Mouse (Mus musculus) heart, embryonic 16.5 days (tissue): ENCODE data around the gene Mrpl39. TPM values are rescaled to one million over a fixed set of nuclear protein-coding genes. Genes with fewer than 3 reads are reported as not detected.

Experiments used
- ATAC-seq: fragments of 200-750 bp; cut with Nextera tagmentation; replicated peaks from 2 replicates; pipeline ENCODE4 v1.8.0; 2017; ENCODE audit warnings: moderate number of reproducible peaks; ENCODE audit not compliant: insufficient read depth, low FRiP score; ENCODE audit errors: extremely low read depth
- H3K27ac ChIP-seq: fragments of 300-500 bp; sonication (generic); 2 replicates; pipeline ENCODE4 v1.5.1; 2014; ENCODE audit warnings: mild to moderate bottlenecking, low read length, control low read depth, moderate library complexity
- H3K27me3 ChIP-seq: fragments of 300-500 bp; sonication (generic); 2 replicates; pipeline ENCODE4 v1.6.1; 2014; ENCODE audit warnings: low read length, mixed read lengths; ENCODE audit not compliant: control insufficient read depth, insufficient read depth
- H3K36me3 ChIP-seq: fragments of 300-500 bp; sonication (generic); 2 replicates; pipeline ENCODE4 v1.6.1; 2014; ENCODE audit not compliant: control insufficient read depth, insufficient read depth
- H3K4me1 ChIP-seq: fragments of 300-500 bp; sonication (generic); 2 replicates; pipeline ENCODE4 v1.6.1; 2014; ENCODE audit warnings: low read length, mixed read lengths; ENCODE audit not compliant: control insufficient read depth, insufficient read depth
- H3K4me2 ChIP-seq: fragments of 300-500 bp; sonication (generic); 2 replicates; pipeline ENCODE4 v1.6.1; 2014; ENCODE audit warnings: low read depth, mild to moderate bottlenecking, control low read depth, low read length
- H3K4me3 ChIP-seq: fragments of 300-500 bp; sonication (generic); 2 replicates; pipeline ENCODE4 v1.5.1; 2014; ENCODE audit warnings: mild to moderate bottlenecking, control low read depth, low read length
- H3K9ac ChIP-seq: fragments of 300-500 bp; sonication (generic); 2 replicates; pipeline ENCODE4 v1.6.1; 2014; ENCODE audit warnings: low read length, control low read depth
- H3K9me3 ChIP-seq: fragments of 300-500 bp; sonication (generic); replicated peaks from 2 replicates; pipeline ENCODE4 v1.6.1; 2016; ENCODE audit warnings: low read length; ENCODE audit not compliant: control insufficient read depth
- WGBS: fragments of 180-500 bp; shearing (Covaris S2); extraction: QIAGEN DNeasy Blood & Tissue Kit; methylation state at CpG from one replicate; pipeline ENCODE4 v1.1.7; 2014; 5-methylcytosine and 5-hydroxymethylcytosine counted together
- polyA plus RNA-seq: library from polyadenylated mRNA; unstranded; fragments of >200 nt; fragmentation: Nextera tagmentation; extraction: Ambion mirVana; gene quantifications from 2 replicates; pipeline ENCODE4 v1.2.1, GENCODE M21; 2015

The Mrpl39 gene
- polyA plus RNA-seq, 1 experiment from 2014 or later = 53.4 TPM

DNA sequence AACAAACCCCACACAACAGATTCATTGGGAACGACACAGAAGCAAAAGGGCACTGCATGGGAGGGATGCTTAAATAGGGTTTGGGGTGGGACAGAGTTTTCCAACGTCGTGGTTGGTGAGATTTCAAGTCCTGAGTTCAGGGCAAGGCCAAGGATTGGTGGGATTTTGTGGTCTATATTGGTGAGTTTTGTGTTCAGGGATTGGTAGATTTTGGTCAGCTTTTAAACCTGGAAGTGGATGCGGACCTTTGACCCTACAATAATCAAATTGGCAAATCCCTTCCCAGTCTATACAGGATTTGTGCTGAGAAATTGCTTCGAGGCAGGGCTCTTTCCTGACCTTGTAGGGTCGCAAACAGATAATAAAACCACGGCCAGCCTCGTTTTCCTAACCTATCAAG, 32.4 kb upstream of the Mrpl39 start:
- Histone ChIP-seq H3K27me3 (peaks cover under 1% of the 10 kb centered on the region; the same call in 1 of the 2 replicates), H3K9ac (no peak overlapping the region), H3K27ac (no peak overlapping the region), H3K9me3 (no peaks in the 10 kb centered on the region), H3K4me3 (no peak overlapping the region), H3K36me3 (no peaks in the 10 kb centered on the region), H3K4me1 (0 out of 2 replicates have a peak, but pooled peaks cover under 1% of the 10 kb centered on the region), H3K4me2 (no peak overlapping the region)
- no peak for ATAC-seq
- 77% methylated on average over 8 of the region's 8 CpGs for WGBS

DNA sequence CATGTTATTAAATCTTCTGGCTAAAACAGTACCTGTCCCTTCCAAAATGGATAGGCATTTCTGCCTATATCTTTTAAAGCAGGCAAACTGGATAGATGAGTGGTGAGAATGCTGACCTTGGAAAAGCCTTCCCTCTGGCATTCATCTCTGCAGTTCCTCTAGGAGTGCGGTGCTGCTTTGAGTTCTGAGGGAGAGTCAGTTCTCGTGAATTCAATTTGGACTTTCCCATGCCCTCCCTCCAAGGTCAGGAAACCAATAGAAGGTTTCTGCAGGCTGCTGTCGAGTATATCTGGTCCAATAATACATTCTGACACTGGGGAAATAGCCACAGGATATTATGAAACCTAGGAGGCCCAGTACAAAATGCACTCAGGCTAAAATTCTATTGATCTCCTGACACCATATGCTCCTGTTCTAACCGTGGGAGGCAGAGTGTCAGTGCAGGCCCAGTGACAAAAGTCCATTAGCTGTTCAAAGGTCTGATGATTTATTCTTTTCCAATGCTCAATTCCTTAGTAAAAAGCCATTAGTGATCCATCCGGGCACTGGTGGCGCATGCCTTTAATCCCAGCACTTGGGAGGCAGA, 10.3 kb upstream of the Mrpl39 start:
- Histone ChIP-seq H3K4me1 (peaks cover 2% of the 10 kb centered on the region; the same call in 1 of the 2 replicates), H3K9ac (no peak overlapping the region), H3K4me3 (no peak overlapping the region), H3K27ac (no peak overlapping the region), H3K9me3 (no peaks in the 10 kb centered on the region; the same call in 1 of the 2 replicates), H3K27me3 (no peaks in the 10 kb centered on the region), H3K36me3 (no peaks in the 10 kb centered on the region), H3K4me2 (no peak overlapping the region)
- WGBS = 67% methylated on average over 6 of the region's 6 CpGs
- no peak for ATAC-seq

DNA sequence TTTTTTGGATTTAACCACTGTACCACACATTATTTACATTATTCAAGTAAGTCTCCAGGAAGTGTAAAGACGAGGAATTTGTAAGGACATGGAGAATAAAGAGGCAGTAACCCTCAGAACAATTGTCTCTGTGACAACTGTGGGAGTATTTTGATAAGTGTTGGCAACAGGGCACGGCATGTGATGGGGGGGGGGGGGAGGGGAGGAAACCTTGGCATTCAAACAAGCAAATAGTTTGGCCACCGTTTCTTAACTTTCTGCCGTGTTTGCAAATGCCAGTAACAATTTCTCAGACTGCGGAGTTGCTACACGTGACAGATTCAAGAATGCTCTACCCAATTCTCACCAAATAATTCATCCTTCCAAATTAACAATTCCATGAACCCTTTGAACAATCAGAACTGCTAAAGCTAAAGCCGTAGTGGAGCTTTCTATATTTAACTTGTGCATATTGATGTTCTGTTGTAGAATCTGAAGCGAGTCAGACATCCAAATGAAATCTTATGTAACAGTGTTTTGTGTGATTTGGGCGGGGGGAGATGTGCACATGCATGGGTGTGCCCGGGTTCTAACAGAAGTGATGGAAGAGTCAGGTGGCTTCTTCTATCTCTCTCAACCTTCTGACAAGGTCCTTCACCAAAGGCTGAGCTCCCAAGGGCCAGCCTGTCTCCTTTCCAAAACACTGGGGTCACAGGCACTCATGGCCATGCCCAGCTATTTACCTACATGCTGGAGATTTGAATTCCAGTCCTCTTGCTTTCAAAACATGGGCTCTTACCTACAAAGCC, 9.4 kb upstream of the Mrpl39 start:
- no peak overlapping the region for H3K4me3 ChIP-seq
- H3K4me1 ChIP-seq = peaks cover 2% of the 10 kb centered on the region; the same call in 1 of the 2 replicates
- no peak overlapping the region for H3K27ac ChIP-seq
- H3K9ac ChIP-seq = no peak overlapping the region
- H3K36me3 ChIP-seq = no peaks in the 10 kb centered on the region
- H3K9me3 ChIP-seq = no peaks in the 10 kb centered on the region
- H3K27me3 ChIP-seq = no peaks in the 10 kb centered on the region
- no peak for ATAC-seq
- H3K4me2 ChIP-seq = peak overlapping the region; percentile 23; the same call in 1 of the 2 replicates
- 57% methylated on average over 9 of the region's 10 CpGs for WGBS

DNA sequence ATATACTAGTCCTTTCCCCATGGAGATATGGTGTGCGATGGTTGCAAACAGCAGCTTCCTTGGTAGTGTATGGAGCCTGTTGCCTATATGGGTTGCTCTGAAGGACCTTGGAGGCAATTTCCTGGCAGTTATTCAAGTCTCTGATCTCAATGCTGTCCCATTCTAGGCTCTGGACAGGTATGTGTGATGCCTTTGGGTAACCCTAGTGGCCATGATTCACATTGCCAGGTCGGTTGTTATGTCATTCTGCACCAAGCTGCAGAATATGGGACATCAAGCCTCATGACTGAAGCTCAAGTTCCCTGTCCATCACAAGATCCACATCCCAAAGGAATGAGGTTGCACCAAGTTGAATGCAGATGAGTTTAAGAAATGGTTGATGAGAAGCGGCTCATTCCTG, 1.8 kb upstream of the Mrpl39 start:
- Histone ChIP-seq H3K27me3 (no peaks in the 10 kb centered on the region), H3K4me3 (no peak overlapping the region), H3K4me2 (no peak overlapping the region), H3K9ac (no peak overlapping the region), H3K27ac (no peak overlapping the region), H3K9me3 (no peaks in the 10 kb centered on the region), H3K36me3 (no peaks in the 10 kb centered on the region), H3K4me1 (peaks cover 6% of the 10 kb centered on the region)
- 78% methylated on average over 3 of the region's 3 CpGs for WGBS
- ATAC-seq = no peak

DNA sequence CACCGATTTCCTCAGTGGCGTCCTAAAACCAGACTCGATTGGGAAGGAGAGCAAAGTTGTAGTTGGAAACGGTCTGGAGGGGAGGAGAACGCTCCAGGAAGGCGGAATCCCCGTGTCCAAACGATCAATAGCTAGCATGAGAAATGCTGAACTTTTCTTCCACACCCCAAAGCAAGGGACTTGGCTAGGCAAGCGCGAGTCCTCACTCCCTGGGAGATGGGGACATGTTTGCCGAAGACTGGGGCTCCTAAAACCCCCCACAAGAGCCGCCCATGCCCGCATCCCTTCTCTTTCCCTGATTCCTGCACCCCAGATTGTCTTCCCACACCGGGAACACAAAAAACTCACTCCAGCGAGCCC, 756 bp downstream of the Mrpl39 start:
- Histone ChIP-seq H3K27me3 (no peaks in the 10 kb centered on the region), H3K4me1 (peaks cover 6% of the 10 kb centered on the region), H3K9ac (peak overlapping the region; percentile 74), H3K36me3 (peaks cover 13% of the 10 kb centered on the region), H3K4me2 (peak overlapping the region; percentile 67), H3K4me3 (peak overlapping the region; percentile 66), H3K9me3 (no peaks in the 10 kb centered on the region), H3K27ac (0 out of 2 replicates have a peak overlapping the region, but pooled peaks have one; percentile 47)
- WGBS = 0% methylated on average over 15 of the region's 15 CpGs
- ATAC-seq = peak; percentile 35

DNA sequence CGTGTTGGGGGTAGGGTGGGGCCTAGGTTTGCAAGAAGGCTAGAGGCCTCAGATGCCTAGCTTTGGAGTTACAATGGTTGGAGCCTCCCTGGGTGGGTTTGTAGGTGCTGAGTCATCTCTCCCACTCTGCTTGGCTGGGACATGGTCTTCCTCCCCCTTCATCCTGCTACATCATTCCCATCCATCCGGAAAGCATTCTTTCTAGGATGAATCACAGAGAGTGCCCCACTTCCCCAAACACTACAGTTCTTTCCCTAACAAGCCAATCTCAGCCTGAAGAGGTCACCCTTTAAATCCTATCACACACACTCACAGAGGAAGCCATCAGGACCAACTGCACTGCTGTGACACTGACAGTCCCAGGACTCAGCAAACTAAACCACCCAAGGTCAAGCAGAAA, 14.9 kb downstream of the Mrpl39 start:
- Histone ChIP-seq H3K9me3 (no peaks in the 10 kb centered on the region), H3K4me3 (no peak overlapping the region), H3K9ac (no peak overlapping the region), H3K27ac (no peak overlapping the region), H3K36me3 (peaks cover 49% of the 10 kb centered on the region), H3K27me3 (no peaks in the 10 kb centered on the region), H3K4me1 (no peaks in the 10 kb centered on the region), H3K4me2 (no peak overlapping the region)
- 90% methylated on average over 2 of the region's 2 CpGs for WGBS
- ATAC-seq = no peak

DNA sequence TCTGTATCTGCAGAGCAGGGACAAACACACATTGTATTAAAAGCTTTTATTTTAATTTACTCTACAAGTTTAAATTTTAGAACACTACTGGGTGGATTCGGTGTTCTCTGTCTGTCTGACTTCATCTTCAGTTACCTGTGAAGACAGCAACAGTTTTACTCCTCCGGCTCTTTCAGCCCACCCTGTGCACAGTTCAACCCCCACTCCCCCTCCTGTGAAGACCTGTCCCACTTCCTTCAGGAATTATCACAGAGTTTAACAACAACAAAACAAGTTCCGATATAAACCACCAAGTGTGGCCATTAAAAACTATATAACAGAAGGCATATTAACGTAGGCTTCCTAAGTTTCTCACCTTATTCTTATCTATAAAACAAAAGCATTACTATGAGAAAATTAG, 17.3 kb downstream of the Mrpl39 start:
- no peak for ATAC-seq
- H3K4me3 ChIP-seq = no peak overlapping the region
- no peaks in the 10 kb centered on the region for H3K9me3 ChIP-seq
- no peaks in the 10 kb centered on the region for H3K4me1 ChIP-seq
- no peak overlapping the region for H3K27ac ChIP-seq
- no peaks in the 10 kb centered on the region for H3K27me3 ChIP-seq
- no peak overlapping the region for H3K9ac ChIP-seq
- 92% methylated on average over 4 of the region's 4 CpGs for WGBS
- peaks cover 31% of the 10 kb centered on the region for H3K36me3 ChIP-seq
- no peak overlapping the region for H3K4me2 ChIP-seq

DNA sequence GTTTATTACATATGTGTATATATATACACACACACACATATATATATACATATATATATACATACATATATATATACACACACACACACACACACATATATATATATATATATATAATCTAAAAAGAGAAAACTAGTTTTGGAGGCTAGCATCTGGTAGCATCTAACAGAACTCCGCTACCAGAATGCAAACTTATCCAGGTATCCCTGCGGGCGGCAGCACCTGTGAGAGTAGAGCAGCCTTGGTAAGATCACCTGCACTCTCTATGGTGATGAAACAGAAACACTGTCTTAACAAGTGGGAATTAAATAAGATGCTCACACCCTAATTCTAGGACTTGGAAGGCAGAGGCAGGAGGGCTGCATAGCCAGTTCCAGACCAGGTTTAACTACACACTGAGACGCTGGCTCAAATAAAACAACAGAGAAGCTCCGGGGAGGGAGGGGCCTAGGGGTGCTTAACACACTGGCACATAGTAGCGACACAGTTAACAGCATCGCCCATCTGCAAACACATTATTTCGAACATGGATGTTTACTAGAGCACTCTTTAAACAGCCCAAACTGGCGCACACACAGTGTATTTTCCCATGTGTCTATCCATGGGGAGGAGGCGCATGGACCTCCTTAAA, 17.8 kb downstream of the Mrpl39 start:
- no peak overlapping the region for H3K4me3 ChIP-seq
- H3K36me3 ChIP-seq = peaks cover 25% of the 10 kb centered on the region
- 91% methylated on average over 10 of the region's 10 CpGs for WGBS
- no peaks in the 10 kb centered on the region for H3K4me1 ChIP-seq
- no peak for ATAC-seq
- H3K27ac ChIP-seq = no peak overlapping the region
- no peaks in the 10 kb centered on the region for H3K9me3 ChIP-seq
- H3K4me2 ChIP-seq = no peak overlapping the region
- no peak overlapping the region for H3K9ac ChIP-seq
- no peaks in the 10 kb centered on the region for H3K27me3 ChIP-seq
